Mouse (Mus musculus): ENCODE measurements around the gene Hsd3b5. TPM values are rescaled to one million over a fixed set of nuclear protein-coding genes. Genes with fewer than 3 reads are reported as not detected.
A peak's percentile ranks its signal among the peaks of the same experiment; 100 is the strongest.
"Not testable (repeated sequence)": the region's sequence is repeated elsewhere in the genome, so short reads cannot be mapped to it uniquely, and the experiment has no call there.

Gene Hsd3b5
- not detected for total RNA-seq (2021)
- not detected in 2 replicates for polyA plus RNA-seq (2012; rRNA removed)
- long read RNA-seq: 0 reads

DNA sequence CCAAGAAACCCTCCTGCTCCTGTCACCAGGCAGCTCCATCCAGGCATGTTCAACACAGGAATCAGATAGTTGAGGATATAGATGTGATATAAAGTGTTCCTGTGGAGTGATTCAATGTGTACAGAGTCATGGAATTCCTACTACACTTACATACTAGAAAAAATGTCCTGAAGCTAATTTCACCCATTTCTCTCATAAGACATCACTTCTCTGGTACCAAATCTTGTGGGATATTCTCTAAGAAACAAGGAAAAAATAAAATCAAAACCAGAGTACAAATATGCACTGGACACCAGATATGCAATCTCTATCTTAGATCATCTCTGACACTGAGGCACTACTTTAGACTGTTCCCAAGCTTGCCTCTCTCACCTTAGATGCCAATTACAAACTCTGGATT, at the start of gene Hsd3b5:
TSS of gene Hsd3b5 (minus strand) at position 101 of the 400 bp plus-strand sequence.
- no peak for DNase-seq

DNA sequence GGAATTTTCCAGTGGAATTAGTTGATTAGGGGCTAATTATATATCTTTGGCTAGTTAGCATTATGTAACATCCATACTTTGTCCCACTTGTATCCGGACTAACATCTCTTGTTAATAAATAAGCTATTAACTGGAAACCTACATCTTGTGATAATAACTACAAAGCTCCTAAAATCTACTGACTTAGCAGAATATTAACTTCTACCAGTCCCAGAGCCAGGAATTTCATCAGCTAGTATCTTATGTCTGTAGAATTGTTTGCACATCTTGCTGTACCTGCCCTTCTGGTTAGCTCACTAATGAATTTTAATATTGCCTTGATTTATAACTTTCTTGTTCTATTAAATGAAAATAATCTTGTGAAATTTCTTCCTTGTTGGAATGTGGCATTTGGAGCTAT, 5.1 kb upstream of the Hsd3b5 start:
- no peak for DNase-seq

DNA sequence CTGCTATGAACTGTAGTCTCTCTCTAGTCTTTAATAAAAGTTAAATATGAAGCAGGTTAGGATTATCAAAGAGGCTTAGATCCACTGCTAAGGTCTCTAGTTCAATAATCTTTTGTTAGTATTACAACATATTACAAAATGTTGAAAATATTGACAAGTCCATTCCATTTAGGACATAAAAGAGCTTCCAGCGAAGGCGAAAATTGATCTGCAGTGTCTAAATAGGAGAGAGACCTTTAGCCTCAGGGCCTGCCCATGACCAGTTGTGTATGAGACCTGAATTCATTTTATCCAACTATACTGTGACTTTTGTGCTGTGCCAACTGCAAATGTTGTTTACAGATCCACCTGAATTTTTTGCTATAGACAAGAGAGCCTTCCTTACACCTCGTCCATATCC, 419 bp downstream of the Hsd3b5 start:
- no peak for DNase-seq

DNA sequence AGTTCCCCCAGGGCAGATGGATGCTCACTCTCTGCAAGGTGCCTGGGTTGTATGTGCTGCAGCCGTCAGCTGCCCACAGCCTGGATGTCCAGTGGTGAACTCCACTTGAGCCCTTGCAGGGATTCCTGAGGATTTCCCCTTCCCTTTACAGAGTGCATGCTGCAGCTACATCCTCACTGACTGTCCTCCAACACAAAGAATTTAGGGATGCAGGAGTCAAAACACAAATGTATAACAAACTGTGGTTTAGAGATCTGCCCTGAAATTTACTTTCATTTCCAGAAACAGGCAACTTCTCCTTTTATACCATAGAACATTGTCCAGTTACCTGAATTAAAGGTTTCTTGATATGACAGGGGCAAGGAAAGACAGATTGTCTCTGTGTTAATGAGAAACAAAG, 13.3 kb downstream of the Hsd3b5 start:
- DNase-seq: not testable (repeated sequence)

DNA sequence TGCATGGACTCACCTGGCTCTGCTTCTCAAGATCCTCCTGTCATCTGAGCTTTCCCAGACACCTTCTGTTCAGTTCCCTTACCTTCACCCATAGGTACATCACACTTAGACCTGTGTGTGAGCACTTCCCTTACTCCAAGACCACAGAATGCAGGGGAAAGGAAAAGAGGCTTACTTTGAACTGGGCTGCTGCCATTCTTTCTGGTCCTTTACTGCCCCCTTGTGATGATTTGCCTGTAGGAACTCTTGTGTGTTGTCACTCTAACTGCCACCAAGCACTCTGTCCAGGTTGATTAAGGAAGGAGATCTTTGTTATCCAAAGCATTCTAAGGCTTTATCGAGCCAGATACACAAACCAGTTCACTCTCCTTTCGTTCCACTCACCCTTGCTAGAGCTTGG, 13.8 kb downstream of the Hsd3b5 start:
- DNase-seq: not testable (repeated sequence)

DNA sequence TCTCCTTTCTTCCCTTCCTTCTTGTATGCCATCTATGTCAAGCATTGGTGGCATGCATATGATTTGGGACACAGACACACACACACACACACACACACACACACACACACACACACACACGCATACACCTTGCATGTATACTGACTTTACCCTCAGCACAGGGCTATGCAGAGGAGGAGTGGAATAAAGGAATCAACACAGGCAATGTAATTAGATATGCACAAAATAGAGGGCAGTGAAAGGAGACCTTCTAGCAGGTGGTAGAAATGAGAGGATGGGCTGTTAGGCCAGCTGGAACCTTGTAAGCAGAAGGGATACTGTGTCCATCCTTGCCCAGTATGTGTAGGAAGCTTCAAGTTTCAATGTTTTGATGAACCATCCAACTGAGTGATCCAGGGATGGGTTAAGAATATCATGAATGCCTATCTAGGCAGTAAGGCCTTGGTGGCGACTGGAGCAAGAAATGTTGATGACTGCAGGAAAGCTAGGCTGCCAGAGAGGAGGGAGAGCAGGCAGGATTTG, 15.6 kb downstream of the Hsd3b5 start:
- DNase-seq: not testable (repeated sequence)

DNA sequence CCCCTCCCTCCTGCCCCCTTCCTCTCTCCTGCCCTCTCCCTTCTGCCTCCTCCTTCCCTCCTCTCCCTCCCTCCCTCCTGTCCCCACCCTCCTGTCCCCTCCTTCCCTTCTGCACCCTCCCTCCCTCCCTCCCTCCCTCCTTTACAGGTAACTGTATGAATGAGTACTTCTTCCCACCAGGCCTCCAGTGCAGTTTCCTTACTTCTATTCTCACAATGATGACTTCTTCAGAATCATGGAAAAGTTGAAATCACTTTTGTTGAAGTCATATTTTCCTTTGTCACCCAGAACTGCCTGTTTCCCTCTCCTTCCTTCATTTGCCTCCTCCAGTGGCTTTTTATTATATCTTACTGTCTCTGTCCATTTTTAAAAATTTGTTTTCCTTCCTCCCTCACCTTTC, 16.1 kb downstream of the Hsd3b5 start:
- DNase-seq: no peak

DNA sequence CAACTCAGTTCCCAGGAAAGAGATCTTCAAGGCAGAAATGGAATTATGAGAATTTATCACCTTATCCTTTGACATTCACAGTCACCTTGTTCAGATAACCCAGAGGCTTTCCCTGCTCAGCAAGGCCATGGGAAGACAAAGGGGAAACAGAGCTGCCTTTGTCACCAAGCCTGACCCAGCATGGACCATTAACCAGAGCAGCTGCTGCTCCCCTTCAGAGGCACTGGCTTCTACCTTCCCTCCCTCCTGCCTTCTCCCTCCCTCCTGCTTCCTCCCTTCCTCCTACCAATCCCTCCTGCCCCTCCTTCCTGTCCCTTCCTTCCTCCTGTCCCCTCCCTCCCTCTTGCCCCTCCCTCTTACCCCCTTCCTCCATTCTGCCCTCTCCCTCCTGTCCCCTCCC, 16.5 kb downstream of the Hsd3b5 start:
- DNase-seq: not testable (repeated sequence)

DNA sequence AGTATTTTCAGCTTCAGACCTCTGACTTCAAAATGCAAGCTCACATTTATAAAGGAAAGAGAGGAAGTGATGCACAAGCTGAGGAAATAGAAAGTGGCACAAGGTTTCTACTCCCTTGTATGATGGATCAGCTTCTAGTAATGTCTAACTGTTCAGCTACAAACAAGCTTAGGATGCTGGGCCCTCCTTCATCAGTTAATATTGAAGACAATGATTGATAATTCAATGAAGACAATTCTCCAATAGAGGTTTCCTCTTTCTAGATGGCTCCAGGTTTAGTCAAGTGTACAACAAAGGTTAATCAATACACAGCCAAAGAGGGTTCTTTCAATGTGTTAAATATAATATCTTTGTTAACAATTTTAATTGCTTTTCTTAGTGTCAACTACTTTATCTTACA, 41.3 kb downstream of the Hsd3b5 start, which contains the start of gene Gm10681:
TSS of gene Gm10681 (minus strand) at position 101 of the 400 bp plus-strand sequence.
- no peak for DNase-seq

DNA sequence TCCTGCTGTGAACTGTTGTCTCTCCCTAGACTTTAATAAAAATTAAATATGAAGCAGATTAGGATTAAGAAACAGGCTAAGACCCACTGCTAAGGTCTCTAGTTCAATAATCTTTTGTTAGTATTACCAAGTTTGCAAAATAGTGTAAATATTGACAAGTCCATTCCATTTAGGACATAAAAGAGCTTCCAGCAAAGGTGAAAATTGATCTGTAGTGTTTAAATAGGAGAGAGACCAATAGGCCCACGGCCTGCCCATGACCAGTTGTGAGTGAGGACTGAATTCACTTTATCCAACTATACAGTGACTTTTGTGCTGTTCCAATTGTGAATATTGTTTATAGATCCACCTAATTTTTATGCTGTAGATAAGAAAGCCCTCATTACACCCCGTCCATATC, 42.3 kb downstream of the Hsd3b5 start:
- no peak for DNase-seq

DNA sequence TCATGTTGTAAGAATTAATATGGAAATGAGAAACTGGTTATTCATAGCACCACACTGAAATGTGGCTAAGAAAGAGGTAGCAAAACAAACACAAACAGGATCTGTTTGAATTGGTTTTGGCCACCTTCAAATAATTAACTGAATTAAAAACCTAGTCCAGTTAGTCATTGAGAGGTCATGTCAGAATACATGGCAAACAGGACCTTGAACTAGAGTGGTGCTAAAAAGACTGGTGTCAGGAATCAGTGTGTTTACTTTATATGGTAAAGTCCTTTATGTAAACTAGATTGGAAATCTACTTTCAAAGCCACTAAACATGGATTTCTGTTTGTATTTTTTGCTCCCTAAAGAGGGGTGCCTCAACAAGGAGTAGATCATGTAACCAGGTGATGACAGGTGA, 47.4 kb downstream of the Hsd3b5 start:
- DNase-seq: not testable (repeated sequence)

DNA sequence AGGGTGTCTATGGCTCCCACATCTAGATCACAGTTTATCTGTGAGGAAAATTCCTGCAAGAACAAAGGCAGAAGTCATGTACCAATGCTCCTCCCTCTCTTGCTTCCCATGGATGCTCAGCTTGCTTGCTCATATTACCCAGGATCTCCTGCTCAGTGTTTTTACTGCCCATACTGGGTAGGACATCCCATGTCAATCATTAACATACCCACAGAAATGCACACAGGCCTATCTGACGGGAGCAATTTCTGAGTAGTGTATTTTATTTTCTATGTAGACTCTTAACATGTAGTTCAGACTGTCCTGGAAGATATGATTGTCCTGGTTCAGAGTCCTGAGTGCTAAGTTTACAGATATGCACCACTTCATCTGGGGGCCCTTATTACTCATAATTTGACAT, 47.9 kb downstream of the Hsd3b5 start:
- DNase-seq: not testable (repeated sequence)

DNA sequence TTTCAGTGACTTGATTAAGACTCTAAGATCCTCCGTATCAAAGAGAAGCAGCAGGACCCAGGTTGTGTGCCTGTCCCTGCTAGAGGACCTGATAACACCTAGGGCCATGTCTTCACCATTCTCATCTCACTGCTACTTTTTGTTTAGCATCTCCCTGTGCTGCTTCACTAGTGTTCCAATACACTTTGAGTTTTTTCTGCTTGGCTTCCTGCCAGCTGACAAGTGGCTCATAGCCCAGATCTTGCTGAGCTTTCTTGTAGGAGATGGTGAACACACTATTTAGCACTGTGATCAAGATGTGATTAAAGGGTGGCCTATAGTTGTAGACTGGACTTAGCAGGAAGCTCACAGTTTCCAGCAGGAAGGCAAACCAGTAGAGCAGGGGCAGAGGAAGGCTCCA, 49.0 kb downstream of the Hsd3b5 start:
- peak; percentile 10 for DNase-seq

Other genes starting within 250 kb of the Hsd3b5 start
- 1 to 10 TPM; 3.3 to 7.8 TPM for gene Zfp697, start 247.8 kb downstream of the Hsd3b5 start, total RNA-seq (2021)
- 4.3 and 5.0 TPM in 2 replicates for gene Zfp697, start 247.8 kb downstream of the Hsd3b5 start, polyA plus RNA-seq (2012; rRNA removed)
- not detected for gene Gm4450, start 173.1 kb downstream of the Hsd3b5 start, total RNA-seq (2021)
- gene Gm4450, start 173.1 kb downstream of the Hsd3b5 start, polyA plus RNA-seq (2012; rRNA removed): not detected in 2 replicates
- not detected for gene Hsd3b4, start 119.7 kb downstream of the Hsd3b5 start, total RNA-seq (2021)
- gene Hsd3b4, start 119.7 kb downstream of the Hsd3b5 start, polyA plus RNA-seq (2012; rRNA removed): not detected in 2 replicates
- not detected for gene Gm10681, start 41.4 kb downstream of the Hsd3b5 start, total RNA-seq (2021)
- not detected in 2 replicates for gene Gm10681, start 41.4 kb downstream of the Hsd3b5 start, polyA plus RNA-seq (2012; rRNA removed)
- under 1 TPM in 1 of 2 experiments, not detected in 1; 0.14 TPM for gene Hsd3b2, start 94.3 kb upstream of the Hsd3b5 start, total RNA-seq (2021)
- gene Hsd3b2, start 94.3 kb upstream of the Hsd3b5 start, polyA plus RNA-seq (2012; rRNA removed): not detected in 2 replicates
- gene Hsd3b3, start 132.9 kb upstream of the Hsd3b5 start, total RNA-seq (2021): under 1 TPM in 1 of 2 experiments, not detected in 1; 0.29 TPM
- gene Hsd3b3, start 132.9 kb upstream of the Hsd3b5 start, polyA plus RNA-seq (2012; rRNA removed): 0.35 TPM in 1 of 2 replicates, not detected in the other
- gene Hsd3b6, start 184.2 kb upstream of the Hsd3b5 start, total RNA-seq (2021): 100 to 1,000 TPM in 1 of 2 experiments, 10 to 100 TPM in 1; 75.9 to 236 TPM
- gene Hsd3b6, start 184.2 kb upstream of the Hsd3b5 start, polyA plus RNA-seq (2012; rRNA removed): 25.3 and 27.1 TPM in 2 replicates
- gene Hsd3b1, start 229.5 kb upstream of the Hsd3b5 start, total RNA-seq (2021): over 10,000 TPM; 12,384 to 13,319 TPM
- 2,936 and 3,465 TPM in 2 replicates for gene Hsd3b1, start 229.5 kb upstream of the Hsd3b5 start, polyA plus RNA-seq (2012; rRNA removed)

Measured in adrenal gland, adult 2 months (tissue).